Mouse (Mus musculus) fibroblast of lung, adult 2 months (primary cell): Measurements from ENCODE around the gene Notch2.
"Not testable (repeated sequence)": the region's sequence is repeated elsewhere in the genome, so short reads cannot be mapped to it uniquely, and the experiment has no call there.

ENCODE experiments used
- DNase-seq: peaks from one replicate; pipeline ENCODE4 v3.0.0-alpha.2; 2011; ENCODE audit warnings: low read depth

Gene Notch2

GRCm38 (mm10) chr3:98031104-98031503 is 17.8 kb downstream of the Notch2 start:
- no peak for DNase-seq

- no peak for DNase-seq
Observed at GRCm38 (mm10) chr3:98032191-98032590, 18.9 kb downstream of the Notch2 start.

- no peak for DNase-seq
Observed at GRCm38 (mm10) chr3:98032944-98033343, 19.6 kb downstream of the Notch2 start.

- no peak for DNase-seq
Observed at GRCm38 (mm10) chr3:98034622-98035593, 21.6 kb downstream of the Notch2 start.

GRCm38 (mm10) chr3:98036161-98036560 is 22.8 kb downstream of the Notch2 start:
- no peak for DNase-seq

GRCm38 (mm10) chr3:98037151-98037550 is 23.8 kb downstream of the Notch2 start:
- DNase-seq, result no peak

- no peak for DNase-seq
Observed at GRCm38 (mm10) chr3:98038658-98039057, 25.3 kb downstream of the Notch2 start.

- no peak for DNase-seq
Observed at GRCm38 (mm10) chr3:98039223-98039622, 25.9 kb downstream of the Notch2 start.

GRCm38 (mm10) chr3:98039666-98040456 is 26.5 kb downstream of the Notch2 start:
- no peak for DNase-seq

GRCm38 (mm10) chr3:98040836-98041235 is 27.5 kb downstream of the Notch2 start:
- DNase-seq, result no peak

GRCm38 (mm10) chr3:98042301-98042700 is 29.0 kb downstream of the Notch2 start:
- DNase-seq, result peak; percentile 93

GRCm38 (mm10) chr3:98042955-98043456 is 29.7 kb downstream of the Notch2 start:
- DNase-seq, result peak; percentile 84

GRCm38 (mm10) chr3:98043669-98044068 is 30.3 kb downstream of the Notch2 start:
- no peak for DNase-seq

- no peak for DNase-seq
Observed at GRCm38 (mm10) chr3:98044768-98045368, 31.5 kb downstream of the Notch2 start.

- no peak for DNase-seq
Observed at GRCm38 (mm10) chr3:98045465-98046148, 32.3 kb downstream of the Notch2 start.

GRCm38 (mm10) chr3:98046305-98046704 is 33.0 kb downstream of the Notch2 start:
- DNase-seq, result no peak

GRCm38 (mm10) chr3:98049671-98050070 is 36.3 kb downstream of the Notch2 start:
- no peak for DNase-seq

GRCm38 (mm10) chr3:98050086-98050485 is 36.8 kb downstream of the Notch2 start:
- DNase-seq, result not testable (repeated sequence)

GRCm38 (mm10) chr3:98050492-98051406 is 37.4 kb downstream of the Notch2 start:
- no peak for DNase-seq

GRCm38 (mm10) chr3:98051407-98051968 is 38.2 kb downstream of the Notch2 start:
- DNase-seq, result no peak
